Mouse (Mus musculus) megakaryocyte-erythroid progenitor cell, adult 5-6 weeks (primary cell): ENCODE measurements around the gene Fam120a. TPM values are rescaled to one million over a fixed set of nuclear protein-coding genes. Genes with fewer than 3 reads are reported as not detected.

Experiments used
- ATAC-seq: replicated peaks from 2 replicates; pipeline ENCODE4 v1.8.0; 2016; ENCODE audit warnings: mild to moderate bottlenecking, inconsistent platforms; ENCODE audit not compliant: severe bottlenecking, poor library complexity, low FRiP score, low TSS enrichment
- total RNA-seq, 2 experiments: library from RNA; stranded (forward) in 1 of 2; stranded (reverse) in 1 of 2; fragments of 200-1000, 215-1000 nt in 1 of 2; fragments of >200 nt in 1 of 2; fragmentation: Nextera tagmentation in 1 of 2; gene quantifications; 2 replicates each; pipeline ENCODE4 v1.2.3; 2014 to 2017

Gene Fam120a
- total RNA-seq, 2 experiments from 2014 or later = 158 to 189 TPM

GRCm38 (mm10) chr13:48968750-48969088 is 902 bp upstream of the Fam120a start:
- ATAC-seq = no peak; the same call in 1 of the 2 replicates

- no peak for ATAC-seq
Observed at GRCm38 (mm10) chr13:48966851-48967821, 681 bp downstream of the Fam120a start.

- peak; percentile 60 for ATAC-seq
Observed at GRCm38 (mm10) chr13:48965559-48966525, 2.0 kb downstream of the Fam120a start.

GRCm38 (mm10) chr13:48964850-48965249 is 3.0 kb downstream of the Fam120a start:
- no peak for ATAC-seq

GRCm38 (mm10) chr13:48963111-48963510 is 4.7 kb downstream of the Fam120a start:
- no peak for ATAC-seq

- ATAC-seq = peak; percentile 63
Observed at GRCm38 (mm10) chr13:48962519-48962918, 5.3 kb downstream of the Fam120a start.

- no peak for ATAC-seq
Observed at GRCm38 (mm10) chr13:48958608-48959007, 9.2 kb downstream of the Fam120a start.

- no peak for ATAC-seq
Observed at GRCm38 (mm10) chr13:48954825-48955224, 13.0 kb downstream of the Fam120a start.

GRCm38 (mm10) chr13:48950600-48951241 is 17.1 kb downstream of the Fam120a start:
- no peak for ATAC-seq

- no peak for ATAC-seq
Observed at GRCm38 (mm10) chr13:48948951-48949350, 18.9 kb downstream of the Fam120a start.

- no peak for ATAC-seq
Observed at GRCm38 (mm10) chr13:48944571-48944970, 23.2 kb downstream of the Fam120a start.

GRCm38 (mm10) chr13:48942471-48942870 is 25.3 kb downstream of the Fam120a start:
- ATAC-seq = peak; percentile 71

- ATAC-seq = 0 out of 2 replicates have a peak, but pooled peaks have one; percentile 32
Observed at GRCm38 (mm10) chr13:48941773-48942172, 26.0 kb downstream of the Fam120a start.

GRCm38 (mm10) chr13:48934597-48934996 is 33.2 kb downstream of the Fam120a start:
- no peak for ATAC-seq

GRCm38 (mm10) chr13:48932692-48933091 is 35.1 kb downstream of the Fam120a start:
- ATAC-seq = 0 out of 2 replicates have a peak, but pooled peaks have one; percentile 43

GRCm38 (mm10) chr13:48931687-48932086 is 36.1 kb downstream of the Fam120a start:
- ATAC-seq = no peak

- ATAC-seq = no peak
Observed at GRCm38 (mm10) chr13:48931232-48931631, 36.6 kb downstream of the Fam120a start.

- no peak for ATAC-seq
Observed at GRCm38 (mm10) chr13:48929535-48930110, 38.2 kb downstream of the Fam120a start.

- ATAC-seq = no peak
Observed at GRCm38 (mm10) chr13:48927609-48928008, 40.2 kb downstream of the Fam120a start.
